Mouse (Mus musculus): ENCODE results near the gene Fam184b. TPM values are rescaled to one million over a fixed set of nuclear protein-coding genes. Genes with fewer than 3 reads are reported as not detected.

The Fam184b gene
- total and polyA plus RNA-seq, 3 experiments = 0.07 TPM; not detected in 2

DNA sequence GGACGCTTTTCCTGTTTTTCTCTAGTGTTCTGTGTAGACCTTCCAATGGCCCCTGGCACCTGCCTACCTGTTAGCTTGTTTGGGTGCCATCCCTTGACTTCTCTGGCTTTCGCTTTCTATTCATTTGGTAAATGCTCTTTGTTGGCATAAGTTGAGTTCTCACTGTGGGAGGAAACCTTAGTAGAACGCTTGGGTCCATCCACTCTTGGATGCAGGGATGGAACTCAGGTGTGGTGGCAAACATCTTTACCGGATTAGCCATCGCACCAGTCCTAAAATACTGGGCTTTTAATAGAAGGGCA lies 118.7 kb downstream of the Fam184b start:
- no peaks in the 10 kb centered on the region for H3K27me3 ChIP-seq (ENCODE audit: control insufficient read depth, insufficient read depth, low read length)
- DNase-seq = no peak
- H3K79me2 ChIP-seq (replicated peaks; ENCODE audit: control insufficient read depth, insufficient read depth, low read length) = peaks cover 7% of the 10 kb centered on the region; the same call in 1 of the 2 replicates
- intact Hi-C loops (cut with DNase I) = loop anchor here (5.0 kb wide), 2 partner anchors 68 to 147 kb away; partner anchors contain the start of genes Clrn2, Ncapg and Qdpr
- H3K9ac ChIP-seq (ENCODE audit: low read depth, low read length) = peak overlapping the region; percentile 89
- H3K36me3 ChIP-seq (ENCODE audit: control insufficient read depth, insufficient read depth, low read length) = 0 out of 2 replicates have a peak, but pooled peaks cover 3% of the 10 kb centered on the region
- TF ChIP-seq CTCF (IDR thresholded peaks at IDR 0.05) (no peak), EP300 (IDR thresholded peaks at IDR 0.05; ENCODE audit: insufficient read depth, low read depth, low read length) (no peak), POLR2A (IDR thresholded peaks at IDR 0.05; ENCODE audit: insufficient read depth, low read depth, low read length) (no peak)
- WGBS = 3% methylated on average over 5 of the region's 5 CpGs
- H3K4me1 ChIP-seq (ENCODE audit: control insufficient read depth, insufficient read depth, low read length) = no peaks in the 10 kb centered on the region; the same call in 1 of the 2 replicates
- H3K4me3 ChIP-seq = peak overlapping the region; percentile 88
- peak overlapping the region; percentile 75 for H3K27ac ChIP-seq

- Histone ChIP-seq H3K9ac (ENCODE audit: low read depth, low read length) (peak within 1 kb of the TSS; percentile 89), H3K79me2 (replicated peaks; ENCODE audit: control insufficient read depth, insufficient read depth, low read length) (peaks cover 7% of the 10 kb centered on the region; the same call in 1 of the 2 replicates), H3K4me1 (ENCODE audit: control insufficient read depth, insufficient read depth, low read length) (no peaks in the 10 kb centered on the region; the same call in 1 of the 2 replicates), H3K27ac (peak within 1 kb of the TSS; percentile 75), H3K27me3 (ENCODE audit: control insufficient read depth, insufficient read depth, low read length) (no peaks in the 10 kb centered on the region), H3K36me3 (ENCODE audit: control insufficient read depth, insufficient read depth, low read length) (0 out of 2 replicates have a peak, but pooled peaks cover 3% of the 10 kb centered on the region), H3K4me3 (peak within 1 kb of the TSS; percentile 88)
- WGBS = 1% methylated on average over 56 of the region's 56 CpGs
- peak; percentile 95 to 96 for DNase-seq
- TF ChIP-seq CTCF (IDR thresholded peaks at IDR 0.05) (no peak), POLR2A (IDR thresholded peaks at IDR 0.05; ENCODE audit: insufficient read depth, low read depth, low read length) (peak; percentile 82), EP300 (IDR thresholded peaks at IDR 0.05; ENCODE audit: insufficient read depth, low read depth, low read length) (peak; percentile 83)
- intact Hi-C loops (cut with DNase I) = loop anchor here (1.0 to 5.0 kb wide), 3 partner anchors 26 to 147 kb away; partner anchors contain the start of genes Clrn2, Ncapg and Qdpr
These were observed 119.2 kb downstream of the Fam184b start, which contains the start of gene Med28 for GRCm38 (mm10) chr5:45519960-45520808. Gene Med28 (plus strand): TSS chr5:45520229.

- TF ChIP-seq CTCF (IDR thresholded peaks at IDR 0.05) = no peak
- TF ChIP-seq POLR2A (IDR thresholded peaks at IDR 0.05; ENCODE audit: insufficient read depth, low read depth, low read length) = no peak
- TF ChIP-seq EP300 (IDR thresholded peaks at IDR 0.05; ENCODE audit: insufficient read depth, low read depth, low read length) = no peak
- intact Hi-C loops (cut with DNase I) = no loop called here
- DNase-seq = no peak
These were observed 124.2 kb downstream of the Fam184b start for GRCm38 (mm10) chr5:45515151-45515743.

GRCm38 (mm10) chr5:45514599-45514998 lies 124.8 kb downstream of the Fam184b start:
- DNase-seq = no peak
- Histone ChIP-seq H3K27ac (no peak overlapping the region), H3K4me1 (ENCODE audit: control insufficient read depth, insufficient read depth, low read length) (no peaks in the 10 kb centered on the region), H3K4me3 (no peak overlapping the region), H3K36me3 (ENCODE audit: control insufficient read depth, insufficient read depth, low read length) (no peaks in the 10 kb centered on the region), H3K79me2 (replicated peaks; ENCODE audit: control insufficient read depth, insufficient read depth, low read length) (no peaks in the 10 kb centered on the region), H3K27me3 (ENCODE audit: control insufficient read depth, insufficient read depth, low read length) (no peaks in the 10 kb centered on the region), H3K9ac (ENCODE audit: low read depth, low read length) (no peak overlapping the region)
- 86% methylated on average over 1 of the region's 1 CpGs for WGBS
- intact Hi-C loops (cut with DNase I) = no loop called here
- TF ChIP-seq POLR2A (IDR thresholded peaks at IDR 0.05; ENCODE audit: insufficient read depth, low read depth, low read length) (no peak), EP300 (IDR thresholded peaks at IDR 0.05; ENCODE audit: insufficient read depth, low read depth, low read length) (no peak), CTCF (IDR thresholded peaks at IDR 0.05) (no peak)

More at GRCm38 (mm10) chr5:45515151-45515743, 124.2 kb downstream of the Fam184b start:
- 94% methylated on average over 10 of the region's 10 CpGs for WGBS
- H3K27me3 ChIP-seq (ENCODE audit: control insufficient read depth, insufficient read depth, low read length) = no peaks in the 10 kb centered on the region
- H3K9ac ChIP-seq (ENCODE audit: low read depth, low read length) = no peak overlapping the region
- H3K36me3 ChIP-seq (ENCODE audit: control insufficient read depth, insufficient read depth, low read length) = no peaks in the 10 kb centered on the region
- H3K79me2 ChIP-seq (replicated peaks; ENCODE audit: control insufficient read depth, insufficient read depth, low read length) = no peaks in the 10 kb centered on the region
- no peaks in the 10 kb centered on the region for H3K4me1 ChIP-seq (ENCODE audit: control insufficient read depth, insufficient read depth, low read length)
- H3K27ac ChIP-seq = no peak overlapping the region
- H3K4me3 ChIP-seq = no peak overlapping the region

GRCm38 (mm10) chr5:45513511-45513910 lies 125.9 kb downstream of the Fam184b start:
- Histone ChIP-seq H3K36me3 (ENCODE audit: control insufficient read depth, insufficient read depth, low read length) (no peaks in the 10 kb centered on the region), H3K4me1 (ENCODE audit: control insufficient read depth, insufficient read depth, low read length) (no peaks in the 10 kb centered on the region), H3K4me3 (no peak overlapping the region), H3K79me2 (replicated peaks; ENCODE audit: control insufficient read depth, insufficient read depth, low read length) (no peaks in the 10 kb centered on the region), H3K27ac (no peak overlapping the region), H3K27me3 (ENCODE audit: control insufficient read depth, insufficient read depth, low read length) (no peaks in the 10 kb centered on the region), H3K9ac (ENCODE audit: low read depth, low read length) (no peak overlapping the region)
- no peak for DNase-seq
- TF ChIP-seq POLR2A (IDR thresholded peaks at IDR 0.05; ENCODE audit: insufficient read depth, low read depth, low read length) = no peak
- TF ChIP-seq CTCF (IDR thresholded peaks at IDR 0.05) = no peak
- TF ChIP-seq EP300 (IDR thresholded peaks at IDR 0.05; ENCODE audit: insufficient read depth, low read depth, low read length) = no peak
- 89% methylated on average over 2 of the region's 2 CpGs for WGBS
- intact Hi-C loops (cut with DNase I) = no loop called here
